Comparison of ENCODE assay signal across 20 mouse cellular contexts in genomic region chr13:60635636-60636035, GRCm38 (mm10). TPM values are rescaled to one million over a fixed set of nuclear protein-coding genes. Genes with fewer than 3 reads are reported as not detected.
DNase-seq lines count a peak whose midpoint lies in the region; ATAC-seq and TF ChIP-seq lines count a peak whose summit lies in the region.
"Had no signal": no experiment of that assay in that cellular context is flagged by ENCODE, and none has a peak within 500 bp of the region (broad histone marks: within the 10 kb centered on the region; RNA-seq: fewer than 3 reads in every experiment).

No protein-coding gene starts in this region.

- H3K9me3 ChIP-seq in heart, embryonic 11.5 days (replicated peaks; ENCODE audit: control insufficient read depth, low read length): no peaks in the 10 kb centered on the region
- no peaks in the 10 kb centered on the region for H3K9me3 ChIP-seq in lung, embryonic 14.5 days (ENCODE audit: low read depth, low read length)
- H3K9me3 ChIP-seq: forebrain, embryonic 13.5 days; limb, embryonic 15.5 days; neural tube, embryonic 15.5 days had no signal

- no peaks in the 10 kb centered on the region for H3K36me3 ChIP-seq in heart, embryonic 11.5 days (ENCODE audit: control insufficient read depth, insufficient read depth, low read length)
- H3K36me3 ChIP-seq in lung, embryonic 14.5 days (ENCODE audit: insufficient read depth): no peaks in the 10 kb centered on the region
- H3K36me3 ChIP-seq: limb, embryonic 15.5 days; neural tube, embryonic 15.5 days had no signal

- intact Hi-C loops in gastrocnemius, adult 2 months (cut with DNase I): no loop called here
- intact Hi-C loops in heart, postnatal 10 days (cut with DNase I): no loop called here

- no peak overlapping the region for H3K4me3 ChIP-seq in gastrocnemius, adult 2 months
- no peak overlapping the region for H3K4me3 ChIP-seq in heart, embryonic 11.5 days (ENCODE audit: low read depth, low read length)
- no peak overlapping the region for H3K4me3 ChIP-seq in lung, embryonic 14.5 days (ENCODE audit: low read depth, low read length)
- H3K4me3 ChIP-seq: forebrain, embryonic 13.5 days; limb, embryonic 15.5 days; neural tube, embryonic 15.5 days had no signal

- H3K4me2 ChIP-seq in heart, embryonic 11.5 days: no peak overlapping the region
- H3K4me2 ChIP-seq in lung, embryonic 14.5 days: no peak overlapping the region
- H3K4me2 ChIP-seq: forebrain, embryonic 13.5 days; limb, embryonic 15.5 days; midbrain, embryonic 11.5 days; neural tube, embryonic 15.5 days had no signal

- no peak for TF ChIP-seq CTCF in gastrocnemius, adult 2 months (IDR thresholded peaks at IDR 0.05)
- TF ChIP-seq CTCF in lung, embryonic 14.5 days (IDR thresholded peaks at IDR 0.05; ENCODE audit: low read depth): no peak

- H3K27me3 ChIP-seq in heart, embryonic 11.5 days (ENCODE audit: control insufficient read depth, insufficient read depth, low read length): no peaks in the 10 kb centered on the region
- H3K27me3 ChIP-seq in lung, embryonic 14.5 days (ENCODE audit: insufficient read depth, low read length): no peaks in the 10 kb centered on the region
- H3K27me3 ChIP-seq: forebrain, embryonic 13.5 days; limb, embryonic 15.5 days; neural tube, embryonic 15.5 days had no signal

- 74% methylated on average over 6 of the region's 6 CpGs for WGBS in heart, embryonic 11.5 days (ENCODE audit: insufficient replicate concordance)
- WGBS in lung, embryonic 14.5 days: 32% methylated on average over 6 of the region's 6 CpGs

- DNase-seq in gastrocnemius, adult 2 months: peak; percentile 28
- DNase-seq in gastrocnemius, postnatal 25 days: no peak
- peak; percentile 35 to 46 for DNase-seq in heart, postnatal 10 days
- DNase-seq in lung, embryonic 14.5 days: peak; percentile 84
- no peak for DNase-seq in lung, adult 18-20 months
- DNase-seq in kidney, postnatal 36 days: peak; percentile 35 to 39
- DNase-seq: adrenal gland, postnatal 14 days; cerebellum, adult 9-10 months; left cerebral cortex, postnatal 4 days; thymus, adult 2 months; thymus, postnatal 4 days had no signal

- ATAC-seq in heart, embryonic 11.5 days (replicated peaks; ENCODE audit: insufficient number of reproducible peaks, low FRiP score, low TSS enrichment): no peak
- ATAC-seq in lung, embryonic 14.5 days (ENCODE audit: insufficient read depth): peak; percentile 63
- ATAC-seq in monocyte, adult 5-6 weeks (replicated peaks; ENCODE audit: insufficient number of reproducible peaks, low FRiP score, low TSS enrichment, poor library complexity, severe bottlenecking): no peak
- ATAC-seq: forebrain, embryonic 13.5 days; intestine, postnatal 0 days had no signal

- H3K4me1 ChIP-seq in heart, embryonic 11.5 days (ENCODE audit: control insufficient read depth, insufficient read depth, low read length): no peaks in the 10 kb centered on the region
- H3K4me1 ChIP-seq in lung, embryonic 14.5 days (ENCODE audit: insufficient read depth): no peaks in the 10 kb centered on the region

- H3K27ac ChIP-seq in gastrocnemius, adult 2 months: no peak overlapping the region
- no peak overlapping the region for H3K27ac ChIP-seq in heart, embryonic 11.5 days (ENCODE audit: low read depth, low read length)
- H3K27ac ChIP-seq in lung, embryonic 14.5 days (ENCODE audit: low read depth): no peak overlapping the region
- H3K27ac ChIP-seq: forebrain, embryonic 13.5 days; limb, embryonic 15.5 days; liver, embryonic 14.5 days; neural tube, embryonic 15.5 days; stomach, postnatal 0 days had no signal

- H3K9ac ChIP-seq in heart, embryonic 11.5 days (ENCODE audit: low read depth, low read length): no peak overlapping the region
- H3K9ac ChIP-seq in lung, embryonic 14.5 days: no peak overlapping the region
- H3K9ac ChIP-seq: forebrain, embryonic 13.5 days; limb, embryonic 15.5 days; liver, embryonic 14.5 days; neural tube, embryonic 15.5 days had no signal

RNA-seq across cellular contexts. Expression of gene Dapk1, which starts 33.9 kb away (rescaled TPM):
- total RNA-seq in gastrocnemius, adult 2 months (2021): 1 to 10 TPM; 5.4 to 5.8 TPM
- 1 to 10 TPM; 8.0 to 8.2 TPM for total RNA-seq in gastrocnemius, postnatal 25 days (2021)
- total RNA-seq in heart, postnatal 10 days (2021): 10 to 100 TPM; 25.4 to 25.9 TPM
- 9.2 and 9.8 TPM in 2 replicates for polyA plus RNA-seq in heart, embryonic 11.5 days (2014; fragmentation: Nextera tagmentation; extraction: Ambion mirVana)
- 14.1 and 15.5 TPM in 2 replicates for polyA plus RNA-seq in lung, embryonic 14.5 days (2014; fragmentation: Nextera tagmentation; extraction: Ambion mirVana)
- total RNA-seq in monocyte, adult 5-6 weeks (2017): 3.8 to 4.5 TPM (median 4.5 TPM) in 3 replicates

Comparison
In these comparisons a context has a peak if more than half of its experiments do, and no peak if none do; other contexts are left out.
1. DNase-seq: peak in gastrocnemius, adult 2 months (single experiment), heart, postnatal 10 days (2 of 2), lung, embryonic 14.5 days (single experiment) and kidney, postnatal 36 days (2 of 2); none in gastrocnemius, postnatal 25 days (single experiment) and lung, adult 18-20 months (0 of 2).